Mouse (Mus musculus): ENCODE measurements at regions not wholly inside any gene's neighbourhood (a gene's known extent, or its start where the extent isn't known, plus 50 kb on each side); places are given as distances from the start of the nearest gene placed in this dataset.
A peak's percentile ranks its signal among the peaks of the same experiment; 100 is the strongest.

- no peak for ATAC-seq (ENCODE audit: insufficient number of reproducible peaks, insufficient read depth, low FRiP score, low TSS enrichment, low read depth)
- H3K9me3 ChIP-seq = no peaks in the 10 kb centered on the region
- WGBS = 78% methylated on average over 1 of the region's 1 CpGs
- no peak overlapping the region for H3K27ac ChIP-seq
- H3K36me3 ChIP-seq = no peaks in the 10 kb centered on the region
- H3K4me2 ChIP-seq = no peak overlapping the region
- H3K27me3 ChIP-seq = no peaks in the 10 kb centered on the region
- H3K4me3 ChIP-seq = no peak overlapping the region
- no peaks in the 10 kb centered on the region for H3K4me1 ChIP-seq
- H3K9ac ChIP-seq = no peak overlapping the region
These were observed 454.6 kb upstream of the Ptprd start for GRCm38 (mm10) chr4:78666326-78666725.

GRCm38 (mm10) chr4:78642773-78643172 is 431.0 kb upstream of the Ptprd start:
- 85% methylated on average over 1 of the region's 1 CpGs for WGBS
- no peaks in the 10 kb centered on the region for H3K27me3 ChIP-seq
- ATAC-seq (ENCODE audit: insufficient number of reproducible peaks, insufficient read depth, low FRiP score, low TSS enrichment, low read depth) = no peak
- H3K4me2 ChIP-seq = no peak overlapping the region
- H3K9me3 ChIP-seq = no peaks in the 10 kb centered on the region
- no peaks in the 10 kb centered on the region for H3K4me1 ChIP-seq
- H3K27ac ChIP-seq = no peak overlapping the region
- H3K9ac ChIP-seq = no peak overlapping the region
- H3K36me3 ChIP-seq = no peaks in the 10 kb centered on the region
- H3K4me3 ChIP-seq = no peak overlapping the region

GRCm38 (mm10) chr4:78606461-78606830 is 394.7 kb upstream of the Ptprd start:
- Histone ChIP-seq H3K27me3 (no peaks in the 10 kb centered on the region), H3K36me3 (no peaks in the 10 kb centered on the region), H3K27ac (no peak overlapping the region), H3K4me1 (peaks cover 5% of the 10 kb centered on the region; the same call in 1 of the 2 replicates), H3K4me2 (peak overlapping the region; percentile 65), H3K9me3 (no peaks in the 10 kb centered on the region), H3K4me3 (peak overlapping the region; percentile 43), H3K9ac (0 out of 2 replicates have a peak overlapping the region, but pooled peaks have one; percentile 27)
- WGBS = 13% methylated on average over 18 of the region's 18 CpGs
- ATAC-seq (ENCODE audit: insufficient number of reproducible peaks, insufficient read depth, low FRiP score, low TSS enrichment, low read depth) = peak; percentile 67; the same call in 1 of the 2 replicates

GRCm38 (mm10) chr4:78605763-78606460 is 394.2 kb upstream of the Ptprd start:
- H3K9ac ChIP-seq = 0 out of 2 replicates have a peak overlapping the region, but pooled peaks have one; percentile 27
- peak overlapping the region; percentile 43 for H3K4me3 ChIP-seq
- no peak for ATAC-seq (ENCODE audit: insufficient number of reproducible peaks, insufficient read depth, low FRiP score, low TSS enrichment, low read depth)
- H3K27ac ChIP-seq = no peak overlapping the region
- H3K4me1 ChIP-seq = peaks cover 5% of the 10 kb centered on the region; the same call in 1 of the 2 replicates
- H3K9me3 ChIP-seq = no peaks in the 10 kb centered on the region
- WGBS = 71% methylated on average over 4 of the region's 4 CpGs
- H3K4me2 ChIP-seq = peak overlapping the region; percentile 65
- no peaks in the 10 kb centered on the region for H3K27me3 ChIP-seq
- H3K36me3 ChIP-seq = no peaks in the 10 kb centered on the region

GRCm38 (mm10) chr4:78581590-78581989 is 369.8 kb upstream of the Ptprd start:
- H3K9ac ChIP-seq = no peak overlapping the region
- no peaks in the 10 kb centered on the region for H3K9me3 ChIP-seq
- no peak overlapping the region for H3K27ac ChIP-seq
- H3K4me3 ChIP-seq = no peak overlapping the region
- H3K36me3 ChIP-seq = no peaks in the 10 kb centered on the region
- H3K27me3 ChIP-seq = no peaks in the 10 kb centered on the region
- no peak for ATAC-seq (ENCODE audit: insufficient number of reproducible peaks, insufficient read depth, low FRiP score, low TSS enrichment, low read depth)
- no peak overlapping the region for H3K4me2 ChIP-seq
- H3K4me1 ChIP-seq = no peaks in the 10 kb centered on the region
- 84% methylated on average over 2 of the region's 2 CpGs for WGBS

GRCm38 (mm10) chr4:78565356-78565755 is 353.6 kb upstream of the Ptprd start:
- Histone ChIP-seq H3K27me3 (no peaks in the 10 kb centered on the region), H3K27ac (no peak overlapping the region), H3K4me3 (no peak overlapping the region), H3K36me3 (no peaks in the 10 kb centered on the region), H3K9me3 (no peaks in the 10 kb centered on the region), H3K4me1 (no peaks in the 10 kb centered on the region), H3K9ac (no peak overlapping the region), H3K4me2 (no peak overlapping the region)
- ATAC-seq (ENCODE audit: insufficient number of reproducible peaks, insufficient read depth, low FRiP score, low TSS enrichment, low read depth) = no peak
- WGBS = 84% methylated on average over 2 of the region's 2 CpGs
